Comparison of ENCODE assay signal across 18 mouse cellular contexts in the genomic region with DNA sequence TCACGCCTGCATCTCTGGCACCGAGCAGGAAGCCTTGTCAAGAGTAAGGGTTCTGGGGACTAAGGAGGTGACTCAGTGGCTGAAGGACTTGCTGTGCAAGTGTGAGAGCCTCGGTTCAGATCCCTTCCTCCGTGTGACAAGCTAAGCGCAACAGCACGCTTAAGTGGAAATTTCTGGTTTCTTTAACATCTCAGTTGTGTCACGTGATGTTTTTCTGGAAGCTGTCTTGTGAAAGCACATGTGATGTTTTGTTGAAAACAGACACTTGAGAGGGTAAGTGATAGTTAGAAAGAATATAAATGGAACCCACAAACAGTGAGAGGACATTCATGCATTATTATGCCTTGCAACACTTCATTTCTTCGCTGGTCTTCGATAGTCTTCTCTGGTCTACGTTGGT. TPM values are rescaled to one million over a fixed set of nuclear protein-coding genes. Genes with fewer than 3 reads are reported as not detected.
"Had no signal": no experiment of that assay in that cellular context is flagged by ENCODE, and none has a peak within 500 bp of the region (broad histone marks: within the 10 kb centered on the region; RNA-seq: fewer than 3 reads in every experiment).

No protein-coding gene starts in this region.

- H3K4me1 ChIP-seq: midbrain, embryonic 15.5 days; neural tube, embryonic 13.5 days; neural tube, embryonic 15.5 days had no signal

- DNase-seq: lung, adult 18-20 months; lung, embryonic 14.5 days; lung, postnatal 10 days; lung, postnatal 4 days; retina, postnatal 1 day; right cerebral cortex, postnatal 14 days; thymus, adult 18-20 months; thymus, postnatal 14 days; thymus, postnatal 36 days had no signal

- H3K27me3 ChIP-seq: midbrain, embryonic 13.5 days; midbrain, embryonic 15.5 days; neural tube, embryonic 13.5 days; neural tube, embryonic 15.5 days had no signal

- ATAC-seq: midbrain, embryonic 13.5 days; midbrain, embryonic 15.5 days had no signal

- H3K36me3 ChIP-seq: midbrain, embryonic 13.5 days; midbrain, embryonic 15.5 days; neural tube, embryonic 13.5 days; neural tube, embryonic 15.5 days had no signal

- H3K9ac ChIP-seq: liver, embryonic 14.5 days; lung, embryonic 14.5 days; midbrain, embryonic 13.5 days; midbrain, embryonic 15.5 days; neural tube, embryonic 13.5 days; neural tube, embryonic 15.5 days had no signal

- H3K9me3 ChIP-seq: megakaryocyte, embryonic 14.5 days; midbrain, embryonic 13.5 days; midbrain, embryonic 15.5 days; neural tube, embryonic 13.5 days; neural tube, embryonic 15.5 days had no signal

- H3K4me3 ChIP-seq: megakaryocyte, embryonic 14.5 days; midbrain, embryonic 13.5 days; midbrain, embryonic 15.5 days; myocyte; neural tube, embryonic 13.5 days; neural tube, embryonic 15.5 days had no signal

- H3K4me2 ChIP-seq: lung, embryonic 14.5 days; midbrain, embryonic 11.5 days; midbrain, embryonic 13.5 days; midbrain, embryonic 15.5 days; neural tube, embryonic 13.5 days; neural tube, embryonic 15.5 days had no signal

- H3K27ac ChIP-seq: liver, embryonic 14.5 days; midbrain, embryonic 13.5 days; midbrain, embryonic 15.5 days; neural tube, embryonic 13.5 days; neural tube, embryonic 15.5 days had no signal

RNA-seq across cellular contexts. Expression of a gene that starts 56.4 kb away (rescaled TPM):
- polyA plus RNA-seq: spleen, adult 2 months had no signal
